In the genomic region with DNA sequence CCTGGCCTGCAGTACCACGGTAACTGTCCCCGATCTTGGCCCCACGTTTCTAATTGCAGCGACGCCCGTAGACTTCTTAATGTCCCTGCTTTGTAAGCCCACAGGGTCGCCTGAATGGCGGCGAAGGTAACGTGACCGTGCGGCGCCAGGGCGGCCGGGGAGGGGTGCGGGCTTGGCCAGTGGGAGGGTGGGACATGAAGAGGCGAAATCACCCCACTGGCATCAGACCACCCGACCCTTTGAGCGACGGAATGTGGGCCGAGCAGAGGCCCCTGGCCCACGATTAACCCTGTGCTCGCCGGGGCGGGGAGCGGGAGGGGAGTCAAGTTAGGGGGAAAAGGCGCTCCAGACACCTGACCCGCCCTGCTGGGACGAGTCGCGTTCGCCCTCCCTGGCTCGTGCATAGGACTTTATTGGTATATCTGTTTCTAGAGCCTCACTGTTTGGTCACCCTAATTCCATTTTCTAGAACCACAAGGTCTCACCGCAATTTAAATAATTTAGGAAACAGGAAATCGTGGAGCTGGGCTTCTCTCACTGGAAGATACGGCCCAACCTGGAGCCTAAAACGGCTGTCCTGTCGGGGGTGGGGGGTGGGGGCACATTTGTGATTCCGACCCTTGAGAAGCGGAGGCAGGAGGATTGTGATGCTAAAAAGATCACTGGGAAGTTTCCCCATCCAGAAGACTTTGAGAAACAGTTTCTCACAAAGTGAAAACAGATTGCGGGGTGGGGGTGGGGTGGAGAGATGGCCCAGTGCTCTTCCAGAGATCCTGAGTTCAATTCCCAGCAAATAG, we compare ENCODE assay signal across 8 mouse cellular contexts. TPM values are rescaled to one million over a fixed set of nuclear protein-coding genes. Genes with fewer than 3 reads are reported as not detected.
DNase-seq lines count a peak whose midpoint lies in the region; ATAC-seq and TF ChIP-seq lines count a peak whose summit lies in the region.

No protein-coding gene starts in this region.

- H3K9me3 ChIP-seq in hindbrain, embryonic 13.5 days: no peaks in the 10 kb centered on the region
- H3K9me3 ChIP-seq in limb, embryonic 11.5 days (ENCODE audit: control insufficient read depth, low read length): no peaks in the 10 kb centered on the region
- H3K9me3 ChIP-seq in midbrain, embryonic 15.5 days: no peaks in the 10 kb centered on the region

- peak overlapping the region; percentile 49 for H3K9ac ChIP-seq in heart, adult 2 months (ENCODE audit: low read depth, low read length)
- H3K9ac ChIP-seq in hindbrain, embryonic 13.5 days: peak overlapping the region; percentile 78
- peak overlapping the region; percentile 70 for H3K9ac ChIP-seq in limb, embryonic 11.5 days (ENCODE audit: low read length)
- peak overlapping the region; percentile 58 for H3K9ac ChIP-seq in midbrain, embryonic 15.5 days

- no peak for TF ChIP-seq EP300 in heart, adult 2 months (IDR thresholded peaks at IDR 0.05; ENCODE audit: insufficient read depth, low read depth, low read length)

- H3K27me3 ChIP-seq in heart, adult 2 months (ENCODE audit: control insufficient read depth, insufficient read depth, low read length): no peaks in the 10 kb centered on the region
- peaks cover 8% of the 10 kb centered on the region for H3K27me3 ChIP-seq in hindbrain, embryonic 13.5 days
- no peaks in the 10 kb centered on the region for H3K27me3 ChIP-seq in limb, embryonic 11.5 days (ENCODE audit: control insufficient read depth, insufficient read depth, low read length)
- no peaks in the 10 kb centered on the region for H3K27me3 ChIP-seq in midbrain, embryonic 15.5 days (replicated peaks)

- TF ChIP-seq POLR2A in heart, adult 2 months (IDR thresholded peaks at IDR 0.05; ENCODE audit: insufficient read depth, low read depth, low read length): no peak
- 0 out of 2 replicates have a peak, but pooled peaks have one; percentile 12 for TF ChIP-seq POLR2A in embryonic fibroblast, embryonic 13.5 days (IDR thresholded peaks at IDR 0.05; ENCODE audit: low read depth, low read length)

- intact Hi-C loops in heart, adult 2 months (cut with DNase I): no loop called here
- intact Hi-C loops in heart, postnatal 25 days (cut with DNase I): no loop called here

- no peaks in the 10 kb centered on the region for H3K4me1 ChIP-seq in heart, adult 2 months (ENCODE audit: control insufficient read depth, insufficient read depth, low read length)
- 0 out of 2 replicates have a peak, but pooled peaks cover 2% of the 10 kb centered on the region for H3K4me1 ChIP-seq in embryonic fibroblast, embryonic 13.5 days (ENCODE audit: control insufficient read depth, insufficient read depth, low read length)
- H3K4me1 ChIP-seq in hindbrain, embryonic 13.5 days (replicated peaks): peaks cover 12% of the 10 kb centered on the region
- H3K4me1 ChIP-seq in limb, embryonic 11.5 days (ENCODE audit: control insufficient read depth, insufficient read depth, low read length): no peaks in the 10 kb centered on the region
- peaks cover 9% of the 10 kb centered on the region for H3K4me1 ChIP-seq in midbrain, embryonic 15.5 days

- TF ChIP-seq CTCF in heart, adult 2 months (IDR thresholded peaks at IDR 0.05): no peak
- TF ChIP-seq CTCF in embryonic fibroblast, embryonic 13.5 days (IDR thresholded peaks at IDR 0.05; ENCODE audit: borderline replicate concordance, insufficient read depth, low read length): no peak

- no peaks in the 10 kb centered on the region for H3K79me2 ChIP-seq in heart, adult 2 months (replicated peaks; ENCODE audit: control insufficient read depth, insufficient read depth, low read length)

- peak overlapping the region; percentile 69 for H3K27ac ChIP-seq in heart, adult 2 months
- H3K27ac ChIP-seq in embryonic fibroblast, embryonic 13.5 days (ENCODE audit: insufficient read depth, low read length): no peak overlapping the region
- peak overlapping the region; percentile 74 for H3K27ac ChIP-seq in hindbrain, embryonic 13.5 days
- peak overlapping the region; percentile 62 for H3K27ac ChIP-seq in limb, embryonic 11.5 days (replicated peaks; ENCODE audit: low read depth, low read length)
- H3K27ac ChIP-seq in midbrain, embryonic 15.5 days: peak overlapping the region; percentile 79

- ATAC-seq in hindbrain, embryonic 13.5 days (ENCODE audit: low FRiP score): peak; percentile 92
- ATAC-seq in limb, embryonic 11.5 days (ENCODE audit: insufficient number of reproducible peaks, low FRiP score, low TSS enrichment, low read depth): peak; percentile 88
- peak; percentile 92 for ATAC-seq in midbrain, embryonic 15.5 days (replicated peaks)
- ATAC-seq in erythroid progenitor cell, adult 5-6 weeks (replicated peaks; ENCODE audit: low FRiP score, poor library complexity, severe bottlenecking): no peak

- H3K4me2 ChIP-seq in hindbrain, embryonic 13.5 days: peak overlapping the region; percentile 73
- H3K4me2 ChIP-seq in limb, embryonic 11.5 days (ENCODE audit: low read depth, severe bottlenecking): peak overlapping the region; percentile 70
- H3K4me2 ChIP-seq in midbrain, embryonic 15.5 days: peak overlapping the region; percentile 57

- no peaks in the 10 kb centered on the region for H3K36me3 ChIP-seq in heart, adult 2 months (ENCODE audit: control insufficient read depth, insufficient read depth, low read length)
- no peaks in the 10 kb centered on the region for H3K36me3 ChIP-seq in hindbrain, embryonic 13.5 days
- no peaks in the 10 kb centered on the region for H3K36me3 ChIP-seq in limb, embryonic 11.5 days (ENCODE audit: control insufficient read depth, insufficient read depth, low read length)
- H3K36me3 ChIP-seq in midbrain, embryonic 15.5 days (replicated peaks): no peaks in the 10 kb centered on the region

- WGBS in heart, adult 2 months: 3% methylated on average over 41 of the region's 41 CpGs
- under 1% methylated on average over 40 of the region's 41 CpGs for WGBS in hindbrain, embryonic 13.5 days
- 1% methylated on average over 41 of the region's 41 CpGs for WGBS in limb, embryonic 11.5 days
- under 1% methylated on average over 41 of the region's 41 CpGs for WGBS in midbrain, embryonic 15.5 days

- H3K4me3 ChIP-seq in heart, adult 2 months: peak overlapping the region; percentile 54
- H3K4me3 ChIP-seq in embryonic fibroblast, embryonic 13.5 days (ENCODE audit: insufficient read depth, low read length): peak overlapping the region; percentile 18
- peak overlapping the region; percentile 53 for H3K4me3 ChIP-seq in hindbrain, embryonic 13.5 days
- H3K4me3 ChIP-seq in limb, embryonic 11.5 days (ENCODE audit: low read depth, low read length): peak overlapping the region; percentile 43
- H3K4me3 ChIP-seq in midbrain, embryonic 15.5 days: peak overlapping the region; percentile 42

- DNase-seq in heart, adult 2 months: peak; percentile 48 to 64
- no peak for DNase-seq in heart, postnatal 25 days (ENCODE audit: low spot score)
- DNase-seq in adrenal gland, postnatal 25 days: peak; percentile 58
- peak; percentile 89 for DNase-seq in limb, embryonic 11.5 days (ENCODE audit: low spot score)

RNA-seq across cellular contexts. Expression of gene Fgfbp3, which starts 15.0 kb away (rescaled TPM):
- total RNA-seq in heart, adult 2 months (2021): 1 to 10 TPM; 1.7 to 3.1 TPM
- 0.67 and 1.3 TPM in 2 replicates for polyA plus RNA-seq in heart, adult 2 months (2012; rRNA removed)
- total RNA-seq in heart, postnatal 25 days (2021): 1 to 10 TPM; 1.7 to 2.3 TPM
- 3.3 and 8.0 TPM in 2 replicates for total RNA-seq in adrenal gland, postnatal 25 days (2021)
- 2.3 and 3.3 TPM in 2 replicates for polyA plus RNA-seq in embryonic fibroblast, embryonic 13.5 days (2011; ENCODE audit: insufficient read length, low read depth, missing spikeins)
- polyA plus RNA-seq in hindbrain, embryonic 13.5 days (2015; fragmentation: Nextera tagmentation; extraction: Ambion mirVana): 56.2 and 64.3 TPM in 2 replicates
- 3.1 and 4.7 TPM in 2 replicates for polyA plus RNA-seq in limb, embryonic 11.5 days (2014; fragmentation: Nextera tagmentation; extraction: Ambion mirVana)
- polyA plus RNA-seq in midbrain, embryonic 15.5 days (2015; fragmentation: Nextera tagmentation; extraction: Ambion mirVana): 55.3 and 58.4 TPM in 2 replicates
- total RNA-seq in erythroid progenitor cell, adult 5-6 weeks (2015; ENCODE audit: low replicate concordance): not detected in 2 replicates
- 1.6 and 6.5 TPM in 2 replicates for total RNA-seq in erythroid progenitor cell, adult 5-6 weeks (2017; ENCODE audit: low replicate concordance)

RNA-seq across cellular contexts. Expression of gene Btaf1, which starts 21.5 kb away (rescaled TPM):
- 10 to 100 TPM; 12.4 to 13.5 TPM for total RNA-seq in heart, adult 2 months (2021)
- polyA plus RNA-seq in heart, adult 2 months (2012; rRNA removed): 2.7 and 5.5 TPM in 2 replicates
- total RNA-seq in heart, postnatal 25 days (2021): 10 to 100 TPM; 11.2 to 11.8 TPM
- total RNA-seq in adrenal gland, postnatal 25 days (2021): 24.0 and 30.9 TPM in 2 replicates
- 27.5 and 30.2 TPM in 2 replicates for polyA plus RNA-seq in embryonic fibroblast, embryonic 13.5 days (2011; ENCODE audit: insufficient read length, low read depth, missing spikeins)
- 9.8 and 10.1 TPM in 2 replicates for polyA plus RNA-seq in hindbrain, embryonic 13.5 days (2015; fragmentation: Nextera tagmentation; extraction: Ambion mirVana)
- polyA plus RNA-seq in limb, embryonic 11.5 days (2014; fragmentation: Nextera tagmentation; extraction: Ambion mirVana): 15.3 and 17.3 TPM in 2 replicates
- 9.3 and 10.2 TPM in 2 replicates for polyA plus RNA-seq in midbrain, embryonic 15.5 days (2015; fragmentation: Nextera tagmentation; extraction: Ambion mirVana)
- total RNA-seq in erythroid progenitor cell, adult 5-6 weeks (2015; ENCODE audit: low replicate concordance): 90.5 and 95.2 TPM in 2 replicates
- 178 and 227 TPM in 2 replicates for total RNA-seq in erythroid progenitor cell, adult 5-6 weeks (2017; ENCODE audit: low replicate concordance)
